ENCODE assay signal across 10 mouse cellular contexts in genomic region chr4:117656961-117657360, GRCm38 (mm10). TPM values are rescaled to one million over a fixed set of nuclear protein-coding genes. Genes with fewer than 3 reads are reported as not detected.
DNase-seq lines count a peak whose midpoint lies in the region; ATAC-seq and TF ChIP-seq lines count a peak whose summit lies in the region.
"Had no signal": no experiment of that assay in that cellular context is flagged by ENCODE, and none has a peak within 500 bp of the region (broad histone marks: within the 10 kb centered on the region; RNA-seq: fewer than 3 reads in every experiment).

No protein-coding gene starts in this region.

- no peak overlapping the region for H3K4me2 ChIP-seq in kidney, postnatal 0 days (ENCODE audit: low read length)
- H3K4me2 ChIP-seq in hindbrain, embryonic 14.5 days (replicated peaks), result no peak overlapping the region
- H3K4me2 ChIP-seq in midbrain, embryonic 15.5 days, result no peak overlapping the region

- H3K4me3 ChIP-seq in kidney, postnatal 0 days (replicated peaks; ENCODE audit: low read depth, low read length), result no peak overlapping the region
- no peak overlapping the region for H3K4me3 ChIP-seq in forebrain, embryonic 10.5 days
- H3K4me3 ChIP-seq in hindbrain, embryonic 14.5 days (replicated peaks; ENCODE audit: low read length), result no peak overlapping the region
- no peak overlapping the region for H3K4me3 ChIP-seq in midbrain, embryonic 15.5 days

- H3K9me3 ChIP-seq in kidney, postnatal 0 days (replicated peaks; ENCODE audit: low read length), result no peaks in the 10 kb centered on the region
- H3K9me3 ChIP-seq in forebrain, embryonic 10.5 days, result no peaks in the 10 kb centered on the region
- H3K9me3 ChIP-seq in hindbrain, embryonic 14.5 days (ENCODE audit: control insufficient read depth, low read length), result no peaks in the 10 kb centered on the region
- no peaks in the 10 kb centered on the region for H3K9me3 ChIP-seq in midbrain, embryonic 15.5 days

- no peaks in the 10 kb centered on the region for H3K27me3 ChIP-seq in kidney, postnatal 0 days (ENCODE audit: insufficient read depth, low read length)
- no peaks in the 10 kb centered on the region for H3K27me3 ChIP-seq in forebrain, embryonic 10.5 days (ENCODE audit: poor library complexity, severe bottlenecking)
- H3K27me3 ChIP-seq in hindbrain, embryonic 14.5 days (ENCODE audit: control insufficient read depth, insufficient read depth, low read length), result no peaks in the 10 kb centered on the region
- no peaks in the 10 kb centered on the region for H3K27me3 ChIP-seq in midbrain, embryonic 15.5 days (replicated peaks)

- no peak overlapping the region for H3K27ac ChIP-seq in kidney, postnatal 0 days
- peak overlapping the region; percentile 84 for H3K27ac ChIP-seq in forebrain, embryonic 10.5 days
- H3K27ac ChIP-seq in hindbrain, embryonic 14.5 days, result 0 out of 2 replicates have a peak overlapping the region, but pooled peaks have one; percentile 1
- peak overlapping the region; percentile 67 for H3K27ac ChIP-seq in midbrain, embryonic 15.5 days

- 39% methylated on average over 6 of the region's 6 CpGs for WGBS in kidney, postnatal 0 days
- 5% methylated on average over 6 of the region's 6 CpGs for WGBS in forebrain, embryonic 10.5 days
- 30% methylated on average over 6 of the region's 6 CpGs for WGBS in hindbrain, embryonic 14.5 days
- WGBS in midbrain, embryonic 15.5 days, result 21% methylated on average over 6 of the region's 6 CpGs

- peak; percentile 39 for DNase-seq in kidney, postnatal 0 days (ENCODE audit: low spot score)
- DNase-seq in kidney, postnatal 14 days, result no peak
- DNase-seq in forebrain, embryonic 10.5 days (ENCODE audit: extremely low spot score, low spot score), result peak; percentile 70
- DNase-seq in hindbrain, embryonic 14.5 days (ENCODE audit: low spot score), result no peak
- no peak for DNase-seq in heart, adult 11 months
- no peak for DNase-seq in urinary bladder, postnatal 10 days (ENCODE audit: low spot score)
- DNase-seq in gastrocnemius, postnatal 10 days, result no peak
- DNase-seq: cerebellum, adult 8-10 months; lung, adult 18-20 months had no signal

- no peak overlapping the region for H3K9ac ChIP-seq in kidney, postnatal 0 days (ENCODE audit: low read depth, low read length)
- no peak overlapping the region for H3K9ac ChIP-seq in hindbrain, embryonic 14.5 days
- H3K9ac ChIP-seq in midbrain, embryonic 15.5 days, result peak overlapping the region; percentile 21; the same call in 1 of the 2 replicates

- H3K36me3 ChIP-seq in kidney, postnatal 0 days (ENCODE audit: insufficient read depth, low read length), result no peaks in the 10 kb centered on the region
- H3K36me3 ChIP-seq in forebrain, embryonic 10.5 days (replicated peaks), result peaks cover 14% of the 10 kb centered on the region
- H3K36me3 ChIP-seq in hindbrain, embryonic 14.5 days (replicated peaks; ENCODE audit: control insufficient read depth, insufficient read depth), result no peaks in the 10 kb centered on the region; the same call in 1 of the 2 replicates
- H3K36me3 ChIP-seq in midbrain, embryonic 15.5 days (replicated peaks), result 0 out of 2 replicates have a peak, but pooled peaks cover 3% of the 10 kb centered on the region

- ATAC-seq in kidney, postnatal 0 days (replicated peaks; ENCODE audit: low FRiP score, low read depth), result no peak
- no peak for ATAC-seq in hindbrain, embryonic 14.5 days (ENCODE audit: low FRiP score)
- ATAC-seq in midbrain, embryonic 15.5 days (replicated peaks), result peak; percentile 25

- TF ChIP-seq CTCF in kidney, postnatal 0 days (IDR thresholded peaks at IDR 0.05; ENCODE audit: low read depth), result no peak

- peaks cover 11% of the 10 kb centered on the region for H3K4me1 ChIP-seq in kidney, postnatal 0 days (replicated peaks; ENCODE audit: insufficient read depth, low read length)
- peaks cover 71% of the 10 kb centered on the region for H3K4me1 ChIP-seq in forebrain, embryonic 10.5 days
- peaks cover 38% of the 10 kb centered on the region for H3K4me1 ChIP-seq in hindbrain, embryonic 14.5 days (replicated peaks; ENCODE audit: control insufficient read depth, insufficient read depth, low read length)
- peaks cover 51% of the 10 kb centered on the region for H3K4me1 ChIP-seq in midbrain, embryonic 15.5 days

RNA-seq across cellular contexts. Expression of gene Dmap1, which starts 25.1 kb away (rescaled TPM):
- 46.6 and 49.3 TPM in 2 replicates for polyA plus RNA-seq in kidney, postnatal 0 days (2015; fragmentation: Nextera tagmentation; extraction: Ambion mirVana)
- polyA plus RNA-seq in forebrain, embryonic 10.5 days (2016; fragmentation: Nextera tagmentation; extraction: Ambion mirVana), result 72.3 and 76.1 TPM in 2 replicates
- polyA plus RNA-seq in hindbrain, embryonic 14.5 days (2014; fragmentation: Nextera tagmentation; extraction: Ambion mirVana), result 82.0 and 85.4 TPM in 2 replicates
- polyA plus RNA-seq in midbrain, embryonic 15.5 days (2015; fragmentation: Nextera tagmentation; extraction: Ambion mirVana), result 82.5 and 84.8 TPM in 2 replicates
- 10 to 100 TPM; 18.8 to 22.7 TPM for total RNA-seq in gastrocnemius, postnatal 10 days (2021)

Comparison
In these comparisons a context has a peak if more than half of its experiments do, and no peak if none do; other contexts are left out.
1. DNase-seq: peak in kidney, postnatal 0 days (single experiment) and forebrain, embryonic 10.5 days (single experiment); none in kidney, postnatal 14 days (single experiment), hindbrain, embryonic 14.5 days (single experiment), heart, adult 11 months (single experiment), urinary bladder, postnatal 10 days (single experiment) and gastrocnemius, postnatal 10 days (single experiment).